Mouse (Mus musculus) C2C12 (cell line): ENCODE data around the gene Phyhd1. TPM values are rescaled to one million over a fixed set of nuclear protein-coding genes. Genes with fewer than 3 reads are reported as not detected.

Source experiments
- H3K27me3 ChIP-seq: one replicate; pipeline ENCODE4 v1.6.1; 2011; ENCODE audit not compliant: control insufficient read depth, insufficient read depth, insufficient read length
- H3K36me3 ChIP-seq: one replicate; pipeline ENCODE4 v1.6.1; 2011; ENCODE audit not compliant: control insufficient read depth, insufficient read depth
- H3K4me3 ChIP-seq: one replicate; pipeline ENCODE4 v1.5.1; 2011; ENCODE audit warnings: mild to moderate bottlenecking, control low read depth; ENCODE audit not compliant: poor library complexity, insufficient read depth, severe bottlenecking
- H3K79me2 ChIP-seq: one replicate; pipeline ENCODE4 v1.6.1; 2011; ENCODE audit not compliant: control insufficient read depth, insufficient read depth
- H3K79me3 ChIP-seq: one replicate; pipeline ENCODE4 v1.6.1; 2011; ENCODE audit warnings: low read depth, control low read depth
- H3ac ChIP-seq: one replicate; pipeline ENCODE3; 2011; ENCODE audit warnings: low read depth; ENCODE audit not compliant: control insufficient read depth, insufficient read length
- CEBPB ChIP-seq: IDR thresholded peaks from one replicate; pipeline ENCODE4 v1.6.1; 2011; ENCODE audit warnings: low read depth, mild to moderate bottlenecking, control low read depth, moderate library complexity
- CTCF ChIP-seq: IDR thresholded peaks from one replicate; pipeline ENCODE4 v1.5.1; 2011; ENCODE audit not compliant: control insufficient read depth, insufficient read depth, insufficient read length
- FOSL1 ChIP-seq: IDR thresholded peaks from one replicate; pipeline ENCODE4 v1.8.0; 2011; ENCODE audit warnings: mild to moderate bottlenecking, low read length; ENCODE audit not compliant: poor library complexity, insufficient read depth, severe bottlenecking
- MAX ChIP-seq: IDR thresholded peaks from one replicate; pipeline ENCODE4 v1.6.1; 2011; ENCODE audit warnings: mild to moderate bottlenecking, control low read depth
- MYOD1 ChIP-seq: IDR thresholded peaks from one replicate; pipeline ENCODE4 v1.6.1; 2011; ENCODE audit warnings: low read depth; ENCODE audit not compliant: control insufficient read depth, insufficient read length
- MYOG ChIP-seq: IDR thresholded peaks from one replicate; pipeline ENCODE4 v1.6.1; 2011; ENCODE audit not compliant: control insufficient read depth, insufficient read length; ENCODE audit errors: extremely low read depth
- USF1 ChIP-seq: IDR thresholded peaks from one replicate; pipeline ENCODE4 v1.6.1; 2011; ENCODE audit warnings: low read depth, mild to moderate bottlenecking, control low read depth, moderate library complexity
- polyA plus RNA-seq: library from polyadenylated mRNA; unstranded; fragments of >200 nt; fragmentation: generic; extraction: Trizol; gene quantifications from one replicate; pipeline ENCODE4 v1.2.1, GENCODE M21; 2012; ENCODE audit warnings: missing spikeins

Phyhd1 gene
- polyA plus RNA-seq, 1 experiment: 1.4 TPM

- no peak overlapping the region for H3K4me3 ChIP-seq
- no peak for TF ChIP-seq MYOG
- TF ChIP-seq CTCF: no peak
- no peak for TF ChIP-seq FOSL1
- no peak for TF ChIP-seq MAX
- no peak for TF ChIP-seq USF1
- TF ChIP-seq CEBPB: no peak
- TF ChIP-seq MYOD1: no peak
- H3K79me3 ChIP-seq: no peaks in the 10 kb centered on the region
- no peaks in the 10 kb centered on the region for H3K27me3 ChIP-seq
- no peak overlapping the region for H3ac ChIP-seq
- peaks cover 99% of the 10 kb centered on the region for H3K36me3 ChIP-seq
- no peaks in the 10 kb centered on the region for H3K79me2 ChIP-seq
Observed at GRCm38 (mm10) chr2:30306087-30306486, 40.1 kb downstream of the Phyhd1 start.

DNA sequence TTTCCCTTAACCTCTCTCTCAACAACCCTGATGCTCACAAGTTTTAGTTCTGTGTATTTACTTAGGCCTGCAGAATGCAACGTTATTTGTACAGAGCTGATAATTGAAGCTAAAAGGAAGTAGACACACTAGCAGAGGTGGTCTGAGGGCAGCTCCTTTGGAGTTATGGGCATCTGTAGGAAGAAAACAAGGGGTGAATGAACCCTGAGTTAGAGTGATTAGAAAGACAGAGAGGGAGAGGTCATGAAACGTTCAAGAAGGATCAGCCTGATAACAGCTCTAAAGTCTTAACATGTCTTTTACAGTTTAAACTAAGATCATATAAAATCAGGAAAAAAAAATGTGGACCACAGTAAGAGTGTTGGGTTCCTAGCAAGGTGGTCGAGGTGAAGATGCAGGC is 43.3 kb downstream of the Phyhd1 start:
- no peak overlapping the region for H3ac ChIP-seq
- no peaks in the 10 kb centered on the region for H3K79me2 ChIP-seq
- no peaks in the 10 kb centered on the region for H3K27me3 ChIP-seq
- H3K79me3 ChIP-seq: no peaks in the 10 kb centered on the region
- H3K36me3 ChIP-seq: peaks cover 97% of the 10 kb centered on the region
- TF ChIP-seq USF1: no peak
- TF ChIP-seq FOSL1: no peak
- TF ChIP-seq MYOD1: no peak
- no peak overlapping the region for H3K4me3 ChIP-seq

GRCm38 (mm10) chr2:30311481-30311880 is 45.5 kb downstream of the Phyhd1 start:
- H3K79me2 ChIP-seq: no peaks in the 10 kb centered on the region
- H3K36me3 ChIP-seq: peaks cover 97% of the 10 kb centered on the region
- no peak overlapping the region for H3K4me3 ChIP-seq
- H3K79me3 ChIP-seq: no peaks in the 10 kb centered on the region
- TF ChIP-seq CEBPB (no peak), MYOG (no peak), FOSL1 (no peak), CTCF (no peak), USF1 (no peak), MYOD1 (no peak), MAX (no peak)
- no peaks in the 10 kb centered on the region for H3K27me3 ChIP-seq
- H3ac ChIP-seq: no peak overlapping the region

- H3K79me3 ChIP-seq: no peaks in the 10 kb centered on the region
- H3K27me3 ChIP-seq: no peaks in the 10 kb centered on the region
- no peak overlapping the region for H3ac ChIP-seq
- peaks cover 95% of the 10 kb centered on the region for H3K36me3 ChIP-seq
- TF ChIP-seq FOSL1 (no peak), CTCF (no peak), MAX (no peak), MYOD1 (no peak), CEBPB (no peak), USF1 (no peak), MYOG (no peak)
- H3K79me2 ChIP-seq: no peaks in the 10 kb centered on the region
- no peak overlapping the region for H3K4me3 ChIP-seq
Observed at GRCm38 (mm10) chr2:30316136-30316535, 50.1 kb downstream of the Phyhd1 start.

DNA sequence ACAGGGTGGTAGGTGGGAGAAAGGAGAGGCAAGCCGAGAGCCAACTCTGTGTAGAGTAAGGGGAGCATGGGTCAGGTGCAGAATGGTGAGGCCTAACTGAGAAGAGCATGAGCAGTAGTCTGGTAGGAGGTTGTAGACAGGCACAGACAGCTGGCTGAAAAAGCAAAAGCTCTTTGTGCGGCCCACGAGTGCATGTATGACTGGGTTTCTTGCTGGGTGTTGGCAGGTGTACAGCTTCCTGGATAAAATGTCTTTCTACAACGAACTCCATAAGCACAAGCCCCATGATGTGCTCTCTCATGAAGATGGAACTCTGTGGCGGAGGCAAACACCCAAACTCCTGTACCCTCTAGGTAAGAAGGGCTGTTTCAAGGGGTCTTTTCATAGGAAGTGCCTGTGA is 51.0 kb downstream of the Phyhd1 start:
- no peak overlapping the region for H3K4me3 ChIP-seq
- peaks cover 97% of the 10 kb centered on the region for H3K36me3 ChIP-seq
- TF ChIP-seq MYOG (no peak), USF1 (no peak), FOSL1 (no peak), CEBPB (no peak), MAX (no peak), CTCF (no peak), MYOD1 (no peak)
- no peak overlapping the region for H3ac ChIP-seq
- H3K79me2 ChIP-seq: no peaks in the 10 kb centered on the region
- H3K27me3 ChIP-seq: no peaks in the 10 kb centered on the region
- no peaks in the 10 kb centered on the region for H3K79me3 ChIP-seq

DNA sequence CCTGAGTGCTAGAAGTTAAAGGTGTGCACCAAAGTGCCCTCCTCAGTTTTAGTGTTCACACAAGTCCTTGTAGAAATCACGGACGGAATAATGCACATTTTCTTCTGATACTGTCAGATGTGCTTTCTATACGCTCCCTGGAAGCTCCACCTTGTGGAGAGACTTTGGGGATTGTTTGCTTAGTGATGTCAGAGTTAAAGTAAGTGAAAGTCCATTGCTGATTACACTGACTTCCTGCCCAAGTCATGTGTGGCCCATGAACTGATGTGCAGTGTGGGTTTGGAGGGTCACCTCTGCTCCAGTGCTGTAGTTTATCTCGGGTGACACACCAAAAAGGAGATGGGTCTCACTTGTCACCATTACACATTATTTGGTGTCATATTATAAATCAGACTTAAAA is 53.3 kb downstream of the Phyhd1 start:
- no peaks in the 10 kb centered on the region for H3K79me3 ChIP-seq
- H3K79me2 ChIP-seq: no peaks in the 10 kb centered on the region
- no peaks in the 10 kb centered on the region for H3K27me3 ChIP-seq
- no peak for TF ChIP-seq FOSL1
- no peak for TF ChIP-seq USF1
- no peak for TF ChIP-seq MYOD1
- TF ChIP-seq MAX: no peak
- no peak for TF ChIP-seq MYOG
- TF ChIP-seq CEBPB: no peak
- no peak for TF ChIP-seq CTCF
- H3K4me3 ChIP-seq: no peak overlapping the region
- peaks cover 96% of the 10 kb centered on the region for H3K36me3 ChIP-seq
- H3ac ChIP-seq: no peak overlapping the region
